Mouse (Mus musculus): ENCODE results near the gene Fxn. TPM values are rescaled to one million over a fixed set of nuclear protein-coding genes. Genes with fewer than 3 reads are reported as not detected.

Fxn gene
- total and polyA plus RNA-seq, 3 experiments = 25.8 to 34.6 (median 31.1) TPM

- Histone ChIP-seq H3K9ac (ENCODE audit: insufficient read depth, low read depth) (peak within 1 kb of the TSS; percentile 68), H3K4me1 (ENCODE audit: control insufficient read depth in 1 of 2, insufficient read depth in 2 of 2) (peaks cover 5 to 32% of the 10 kb centered on the region in 2 experiments), H3K4me2 (ENCODE audit: insufficient read depth, low read depth, poor library complexity, severe bottlenecking) (peak within 1 kb of the TSS; percentile 74), H3K36me3 (replicated peaks in 1 of 2; ENCODE audit: control insufficient read depth in 1 of 2, insufficient read depth in 1 of 2, low read length in 1 of 2) (no peaks in the 10 kb centered on the region), H3K27ac (ENCODE audit: insufficient read depth, low read depth) (peak within 1 kb of the TSS; percentile 70), H3K4me3 (replicated peaks in 1 of 3; ENCODE audit: low read depth in 2 of 3, low read length in 2 of 3, poor library complexity in 1 of 3) (peak within 1 kb of the TSS; percentile 60 to 91 (median 74)), H3K27me3 (replicated peaks) (no peaks in the 10 kb centered on the region), H3K9me3 (replicated peaks; ENCODE audit: low read length) (no peaks in the 10 kb centered on the region), H3K79me2 (replicated peaks; ENCODE audit: control insufficient read depth, extremely low read depth, insufficient read depth, poor library complexity, severe bottlenecking) (0 out of 2 replicates have a peak, but pooled peaks cover 4% of the 10 kb centered on the region)
- DNase-seq (ENCODE audit: extremely low read depth) = peak; percentile 83
- peak; percentile 6; the same call in 1 of the 2 replicates for TF ChIP-seq TCF12 (IDR thresholded peaks at IDR 0.05; ENCODE audit: low read depth, low read length)
- peak; percentile 79 for TF ChIP-seq MXI1 (IDR thresholded peaks at IDR 0.05; ENCODE audit: low read depth, low read length)
- no peak for TF ChIP-seq GABPA (IDR thresholded peaks at IDR 0.05; ENCODE audit: insufficient replicate concordance, low read depth, low read length)
- TF ChIP-seq ZNF384 (IDR thresholded peaks at IDR 0.05; ENCODE audit: low read depth, low read length) = peak; percentile 95
- TF ChIP-seq POLR2A (IDR thresholded peaks at IDR 0.05; ENCODE audit: low read depth, low read length) = peak; percentile 53
- no peak for TF ChIP-seq USF2 (conservative IDR thresholded peaks at IDR 0.05; ENCODE audit: low read depth, low read length)
- peak; percentile 47 to 77 for TF ChIP-seq CTCF (conservative IDR thresholded peaks at IDR 0.05 in 1 of 2, IDR thresholded peaks at IDR 0.05 in 1 of 2; ENCODE audit: low read depth in 2 of 2, low read length in 2 of 2)
- TF ChIP-seq ELF1 (IDR thresholded peaks at IDR 0.05; ENCODE audit: low read depth, low read length) = 0 out of 2 replicates have a peak, but pooled peaks have one; percentile 52
- TF ChIP-seq BHLHE40 (IDR thresholded peaks at IDR 0.05; ENCODE audit: low read depth, low read length) = no peak; the same call in 1 of the 2 replicates
- TF ChIP-seq JUN (IDR thresholded peaks at IDR 0.05; ENCODE audit: insufficient read depth, low read depth, low read length) = no peak
- TF ChIP-seq ZC3H11A (IDR thresholded peaks at IDR 0.05; ENCODE audit: low read depth, low read length) = no peak
- TF ChIP-seq MAFK (IDR thresholded peaks at IDR 0.05; ENCODE audit: insufficient replicate concordance, low read length) = no peak
- TF ChIP-seq TBP (conservative IDR thresholded peaks at IDR 0.05; ENCODE audit: low read depth, low read length) = 0 out of 2 replicates have a peak, but pooled peaks have one; percentile 19
- no peak for TF ChIP-seq MYC (IDR thresholded peaks at IDR 0.05; ENCODE audit: low read depth, low read length)
- peak; percentile 74 for TF ChIP-seq SIN3A (IDR thresholded peaks at IDR 0.05; ENCODE audit: low read length)
- TF ChIP-seq UBTF (IDR thresholded peaks at IDR 0.05; ENCODE audit: low read depth, low read length) = 0 out of 2 replicates have a peak, but pooled peaks have one; percentile 66
- TF ChIP-seq EP300 (IDR thresholded peaks at IDR 0.05; ENCODE audit: low read length) = no peak
- 0 out of 2 replicates have a peak, but pooled peaks have one; percentile 20 for TF ChIP-seq HCFC1 (IDR thresholded peaks at IDR 0.05; ENCODE audit: low read depth, low read length)
- dilution Hi-C loops (cut with MboI; ENCODE audit: extremely low pct_ligation_motif_present, extremely low pct_unique_long_range_greater_than_20kb, low sequenced_read_pairs) (no loop called here), in situ Hi-C loops (cut with MboI; ENCODE audit: low pct_ligation_motif_present, low pct_unique_long_range_greater_than_20kb, low sequenced_read_pairs) (no loop called here)
Measured at GRCm38 (mm10) chr19:24224500-24225304, 55.7 kb downstream of the Fxn start, which contains the start of gene Tjp2. Gene Tjp2, minus strand, starts transcription at chr19:24225030.

DNA sequence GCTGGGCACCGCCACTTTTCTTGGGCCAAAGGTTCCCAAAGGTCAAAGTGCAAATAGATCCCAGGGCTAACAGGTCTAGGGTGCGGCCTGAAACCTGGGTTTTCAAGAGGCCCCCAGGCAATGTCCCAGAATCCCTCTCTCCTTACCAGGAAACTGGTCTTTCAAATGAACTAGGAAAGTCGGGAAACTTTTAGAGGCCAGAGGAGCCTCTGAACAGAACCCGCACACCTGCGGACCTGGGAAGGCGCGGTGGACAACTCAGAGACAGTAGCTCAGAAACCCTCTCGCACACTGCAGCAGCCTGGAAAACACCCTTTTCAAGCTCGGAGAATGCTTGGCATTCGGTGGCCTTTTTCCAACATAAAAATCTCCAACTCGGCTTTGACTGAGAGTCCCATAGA lies 56.6 kb downstream of the Fxn start:
- Histone ChIP-seq H3K9ac (ENCODE audit: insufficient read depth, low read depth) (peak overlapping the region; percentile 68), H3K9me3 (replicated peaks; ENCODE audit: low read length) (no peaks in the 10 kb centered on the region), H3K4me1 (ENCODE audit: control insufficient read depth in 1 of 2, insufficient read depth in 2 of 2) (peaks cover 5 to 38% of the 10 kb centered on the region in 2 experiments), H3K27ac (ENCODE audit: insufficient read depth, low read depth) (no peak overlapping the region), H3K4me2 (ENCODE audit: insufficient read depth, low read depth, poor library complexity, severe bottlenecking) (peak overlapping the region; percentile 74), H3K36me3 (replicated peaks in 1 of 2; ENCODE audit: control insufficient read depth in 1 of 2, insufficient read depth in 1 of 2, low read length in 1 of 2) (no peaks in the 10 kb centered on the region), H3K27me3 (replicated peaks) (no peaks in the 10 kb centered on the region), H3K4me3 (replicated peaks in 1 of 3; ENCODE audit: low read depth in 2 of 3, low read length in 2 of 3, poor library complexity in 1 of 3) (peak overlapping the region; percentile 60 to 91 (median 74)), H3K79me2 (replicated peaks; ENCODE audit: control insufficient read depth, extremely low read depth, insufficient read depth, poor library complexity, severe bottlenecking) (0 out of 2 replicates have a peak, but pooled peaks cover 4% of the 10 kb centered on the region)
- no peak for TF ChIP-seq GABPA (IDR thresholded peaks at IDR 0.05; ENCODE audit: insufficient replicate concordance, low read depth, low read length)
- TF ChIP-seq POLR2A (IDR thresholded peaks at IDR 0.05; ENCODE audit: low read depth, low read length) = no peak
- TF ChIP-seq UBTF (IDR thresholded peaks at IDR 0.05; ENCODE audit: low read depth, low read length) = no peak
- no peak for TF ChIP-seq RCOR1 (conservative IDR thresholded peaks at IDR 0.05; ENCODE audit: low read depth, low read length)
- TF ChIP-seq ZMIZ1 (IDR thresholded peaks at IDR 0.05; ENCODE audit: low read depth, low read length) = no peak
- no peak for TF ChIP-seq MYC (IDR thresholded peaks at IDR 0.05; ENCODE audit: low read depth, low read length)
- no peak for TF ChIP-seq ZKSCAN1 (IDR thresholded peaks at IDR 0.05; ENCODE audit: borderline replicate concordance, low read depth, low read length)
- no peak for TF ChIP-seq CHD2 (IDR thresholded peaks at IDR 0.05; ENCODE audit: low read length)
- no peak; the same call in 1 of the 2 replicates for TF ChIP-seq SIN3A (IDR thresholded peaks at IDR 0.05; ENCODE audit: low read length)
- TF ChIP-seq JUN (IDR thresholded peaks at IDR 0.05; ENCODE audit: insufficient read depth, low read depth, low read length) = no peak
- no peak for TF ChIP-seq RAD21 (IDR thresholded peaks at IDR 0.05; ENCODE audit: low read depth, low read length)
- TF ChIP-seq ELF1 (IDR thresholded peaks at IDR 0.05; ENCODE audit: low read depth, low read length) = no peak
- in situ Hi-C loops (cut with MboI; ENCODE audit: low pct_ligation_motif_present, low pct_unique_long_range_greater_than_20kb, low sequenced_read_pairs) (no loop called here), dilution Hi-C loops (cut with MboI; ENCODE audit: extremely low pct_ligation_motif_present, extremely low pct_unique_long_range_greater_than_20kb, low sequenced_read_pairs) (no loop called here)
- DNase-seq (ENCODE audit: extremely low read depth) = no peak
